Mouse (Mus musculus): ENCODE measurements at regions not wholly inside any gene's neighbourhood (a gene's known extent, or its start where the extent isn't known, plus 50 kb on each side); places are given as distances from the start of the nearest gene placed in this dataset.

GRCm38 (mm10) chr13:59874137-59874931 lies 51.4 kb upstream of the Tut7 start:
- DNase-seq (ENCODE audit: low spot score): no peak

Measured in yolk sac, embryonic 10.5 days (tissue).